Mouse (Mus musculus) limb, embryonic 13.5 days (tissue): Measurements from ENCODE around the gene Zcchc2. TPM values are rescaled to one million over a fixed set of nuclear protein-coding genes. Genes with fewer than 3 reads are reported as not detected.

Experiments used
- ATAC-seq: fragments of 200-750 bp; cut with Nextera tagmentation; 2 replicates; pipeline ENCODE4 v1.8.0; 2017; ENCODE audit warnings: low read depth, moderate number of reproducible peaks, moderate TSS enrichment; ENCODE audit not compliant: low FRiP score
- H3K27ac ChIP-seq: fragments of 300-500 bp; sonication (generic); 2 replicates; pipeline ENCODE4 v1.5.1; 2015; ENCODE audit warnings: inconsistent platforms, mild to moderate bottlenecking, moderate library complexity
- H3K27me3 ChIP-seq: fragments of 300-500 bp; sonication (generic); 2 replicates; pipeline ENCODE4 v1.6.1; 2015; ENCODE audit warnings: mild to moderate bottlenecking, inconsistent platforms
- H3K36me3 ChIP-seq: fragments of 300-500 bp; sonication (generic); 2 replicates; pipeline ENCODE4 v1.6.1; 2015; ENCODE audit warnings: inconsistent platforms, mild to moderate bottlenecking, moderate library complexity
- H3K4me1 ChIP-seq: fragments of 300-500 bp; sonication (generic); 2 replicates; pipeline ENCODE4 v1.6.1; 2015; ENCODE audit warnings: inconsistent platforms
- H3K4me2 ChIP-seq: fragments of 300-500 bp; sonication (generic); replicated peaks from 2 replicates; pipeline ENCODE4 v1.6.1; 2015; ENCODE audit warnings: inconsistent platforms, mild to moderate bottlenecking, moderate library complexity
- H3K4me3 ChIP-seq: fragments of 300-500 bp; sonication (generic); 2 replicates; pipeline ENCODE4 v1.5.1; 2015; ENCODE audit warnings: moderate library complexity, mild to moderate bottlenecking, inconsistent platforms
- H3K9ac ChIP-seq: fragments of 300-500 bp; sonication (generic); 2 replicates; pipeline ENCODE4 v1.6.1; 2015; ENCODE audit warnings: mild to moderate bottlenecking, inconsistent platforms
- H3K9me3 ChIP-seq: fragments of 300-500 bp; sonication (generic); 2 replicates; pipeline ENCODE4 v1.6.1; 2016; ENCODE audit warnings: inconsistent platforms
- WGBS: fragments of 180-500 bp; shearing (Covaris S2); methylation state at CpG from one replicate; pipeline ENCODE4 v1.1.7; 2015; 5-methylcytosine and 5-hydroxymethylcytosine counted together
- polyA plus RNA-seq: library from polyadenylated mRNA; unstranded; fragments of >200 nt; fragmentation: Nextera tagmentation; extraction: Ambion mirVana; gene quantifications from 2 replicates; pipeline ENCODE4 v1.2.1, GENCODE M21; 2015

The Zcchc2 gene
- polyA plus RNA-seq, 1 experiment from 2014 or later, result 2.2 TPM

DNA sequence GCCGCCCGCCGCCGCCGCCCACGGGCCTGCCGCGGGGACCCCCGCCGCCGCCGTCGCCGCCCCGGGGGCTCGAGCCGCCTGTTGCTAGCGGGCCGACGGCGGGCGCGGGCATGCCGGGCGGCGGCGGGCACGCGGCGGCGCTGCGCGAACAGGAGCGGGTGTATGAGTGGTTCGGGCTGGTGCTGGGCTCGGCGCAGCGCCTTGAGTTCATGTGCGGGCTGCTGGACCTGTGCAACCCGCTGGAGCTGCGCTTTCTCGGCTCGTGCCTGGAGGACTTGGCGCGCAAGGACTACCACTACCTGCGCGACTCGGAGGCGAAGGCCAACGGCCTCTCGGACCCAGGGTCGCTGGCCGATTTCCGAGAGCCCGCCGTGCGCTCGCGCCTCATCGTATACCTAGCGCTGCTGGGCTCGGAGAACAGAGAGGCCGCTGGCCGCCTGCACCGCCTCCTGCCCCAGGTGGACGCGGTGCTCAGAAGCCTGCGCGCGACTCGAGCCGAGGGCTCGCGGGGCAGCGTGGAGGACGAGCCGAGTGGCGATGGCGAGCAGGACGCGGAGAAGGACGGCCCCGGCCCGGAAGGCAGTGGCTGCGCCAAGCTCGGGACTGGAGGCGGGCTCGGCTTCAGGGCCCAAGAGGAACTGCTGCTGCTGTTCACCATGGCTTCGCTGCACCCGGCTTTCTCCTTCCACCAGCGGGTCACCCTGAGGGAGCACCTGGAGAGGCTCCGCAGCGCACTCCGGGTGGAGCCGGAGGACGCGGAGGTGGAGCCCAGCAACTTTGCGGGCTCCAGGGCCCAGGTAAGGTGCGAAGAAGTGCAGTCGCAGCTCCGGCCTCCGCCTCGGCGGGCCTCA is 930 bp downstream of the Zcchc2 start:
- peak overlapping the region; percentile 96 for H3K4me2 ChIP-seq
- under 1% methylated on average over 88 of the region's 104 CpGs for WGBS
- ATAC-seq, result peak; percentile 42
- peaks cover 29% of the 10 kb centered on the region for H3K4me1 ChIP-seq
- peak overlapping the region; percentile 91 for H3K27ac ChIP-seq
- no peaks in the 10 kb centered on the region for H3K9me3 ChIP-seq
- H3K9ac ChIP-seq, result peak overlapping the region; percentile 89
- peak overlapping the region; percentile 80 for H3K4me3 ChIP-seq
- H3K36me3 ChIP-seq, result no peaks in the 10 kb centered on the region
- 0 out of 2 replicates have a peak, but pooled peaks cover 5% of the 10 kb centered on the region for H3K27me3 ChIP-seq

DNA sequence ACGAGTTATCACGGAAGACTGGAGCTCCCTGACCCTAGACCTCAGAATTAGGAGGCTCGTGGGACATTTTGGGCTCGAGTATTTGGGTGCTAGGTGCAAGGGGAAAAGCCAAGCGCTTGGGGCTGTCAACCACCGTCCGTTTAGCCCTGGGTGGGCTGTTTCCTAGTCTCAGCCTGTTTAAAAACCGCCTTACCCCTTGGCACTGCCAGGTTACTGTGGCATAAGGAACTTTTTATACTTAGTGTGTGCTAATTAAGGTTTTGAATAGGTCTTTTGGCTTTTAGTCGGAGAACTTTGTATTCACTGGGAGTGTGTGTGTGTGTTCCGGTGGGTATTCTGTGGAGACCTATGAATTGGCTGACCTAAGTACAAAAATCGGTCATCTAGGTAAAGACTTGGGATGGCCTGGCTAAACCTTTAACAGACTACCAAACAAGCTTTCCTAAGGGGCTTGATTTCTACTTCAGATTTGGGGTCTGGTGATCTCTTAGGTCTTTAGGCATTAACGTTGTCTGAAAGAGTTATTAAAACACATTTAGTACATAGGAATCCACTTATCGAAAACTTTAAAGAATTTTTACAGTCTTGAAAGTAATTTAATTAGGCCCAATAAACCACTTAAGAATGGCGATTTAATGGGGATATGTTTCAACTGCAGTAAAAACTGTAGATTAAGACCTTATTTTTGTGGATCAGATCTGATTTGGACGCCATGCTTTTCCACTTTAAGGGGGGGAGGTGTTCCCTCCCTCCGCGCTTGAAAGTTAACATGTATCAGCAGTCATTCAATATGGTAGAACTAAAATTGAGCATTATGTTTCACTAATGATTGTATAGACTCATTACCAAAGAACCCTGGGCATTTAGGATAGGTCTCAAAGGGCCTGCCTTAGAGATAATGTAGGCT is 2.0 kb downstream of the Zcchc2 start:
- Histone ChIP-seq H3K4me2 (peak overlapping the region; percentile 96), H3K36me3 (no peaks in the 10 kb centered on the region), H3K4me1 (peaks cover 31% of the 10 kb centered on the region), H3K4me3 (peak overlapping the region; percentile 80), H3K27me3 (0 out of 2 replicates have a peak, but pooled peaks cover 5% of the 10 kb centered on the region), H3K9me3 (no peaks in the 10 kb centered on the region), H3K9ac (peak overlapping the region; percentile 89), H3K27ac (no peak overlapping the region)
- WGBS, result 18% methylated on average over 17 of the region's 17 CpGs
- no peak for ATAC-seq

DNA sequence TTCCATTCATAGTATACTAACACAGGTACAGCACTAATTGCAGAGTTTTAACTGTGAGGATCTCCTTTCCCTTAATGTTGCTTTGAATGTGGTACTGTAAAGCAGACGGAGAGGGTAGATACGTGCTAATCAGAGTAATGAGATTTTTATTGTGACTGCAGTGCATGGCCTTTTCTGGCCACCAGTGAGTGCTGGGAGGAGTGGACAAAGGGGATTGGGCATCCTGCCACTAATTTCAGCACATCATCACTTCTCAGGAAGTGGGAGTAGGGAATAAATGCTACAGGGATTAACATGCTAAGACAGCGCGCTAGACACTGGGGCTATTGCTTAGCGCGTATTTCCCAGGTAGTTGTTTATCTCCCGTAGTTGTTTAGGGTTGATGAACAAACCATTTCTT is 3.0 kb downstream of the Zcchc2 start:
- 7% methylated on average over 7 of the region's 7 CpGs for WGBS
- H3K27ac ChIP-seq, result no peak overlapping the region
- ATAC-seq, result no peak

DNA sequence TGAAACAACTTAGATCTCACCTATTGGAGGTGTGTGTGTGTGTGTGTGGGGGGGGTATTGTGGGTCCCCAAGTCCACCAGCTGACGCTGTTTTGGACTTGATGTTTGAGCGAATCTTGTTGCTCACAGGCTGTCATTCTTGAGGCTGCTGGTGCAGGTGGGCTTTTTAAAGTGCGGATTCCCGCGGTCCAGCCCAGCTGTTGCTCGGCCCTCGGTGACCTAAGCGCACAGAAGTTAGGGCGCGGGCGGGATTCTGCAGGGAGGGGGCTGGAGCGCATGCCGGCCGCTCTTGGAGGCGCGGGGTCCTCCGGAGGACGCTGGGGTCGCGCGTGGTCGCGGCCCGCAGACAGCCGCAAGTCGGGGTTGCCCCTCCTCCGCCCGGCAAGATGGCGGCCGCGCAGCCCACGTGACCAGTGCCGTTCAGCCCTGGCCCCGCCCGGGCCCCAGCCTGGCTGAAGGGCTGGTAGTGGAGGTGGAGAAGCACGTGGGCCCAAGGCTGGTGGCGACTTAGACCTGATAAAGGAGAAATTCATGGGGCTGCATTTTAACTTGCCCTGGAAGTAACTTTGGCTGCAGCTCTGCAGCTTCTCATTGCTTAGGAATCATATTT is 3.5 kb downstream of the Zcchc2 start:
- H3K4me3 ChIP-seq, result peak overlapping the region; percentile 66
- 0% methylated on average over 31 of the region's 37 CpGs for WGBS
- peaks cover 38% of the 10 kb centered on the region for H3K4me1 ChIP-seq
- peak overlapping the region; percentile 96 for H3K4me2 ChIP-seq
- peak; percentile 64 for ATAC-seq
- H3K27ac ChIP-seq, result no peak overlapping the region
- H3K27me3 ChIP-seq, result no peaks in the 10 kb centered on the region
- no peaks in the 10 kb centered on the region for H3K36me3 ChIP-seq
- no peaks in the 10 kb centered on the region for H3K9me3 ChIP-seq
- peak overlapping the region; percentile 75 for H3K9ac ChIP-seq

More for the DNA sequence above, 3.0 kb downstream of the Zcchc2 start:
- Histone ChIP-seq H3K9me3 (no peaks in the 10 kb centered on the region), H3K9ac (peak overlapping the region; percentile 75), H3K36me3 (no peaks in the 10 kb centered on the region), H3K4me2 (peak overlapping the region; percentile 96), H3K4me1 (peaks cover 38% of the 10 kb centered on the region), H3K4me3 (peak overlapping the region; percentile 66), H3K27me3 (no peaks in the 10 kb centered on the region)

DNA sequence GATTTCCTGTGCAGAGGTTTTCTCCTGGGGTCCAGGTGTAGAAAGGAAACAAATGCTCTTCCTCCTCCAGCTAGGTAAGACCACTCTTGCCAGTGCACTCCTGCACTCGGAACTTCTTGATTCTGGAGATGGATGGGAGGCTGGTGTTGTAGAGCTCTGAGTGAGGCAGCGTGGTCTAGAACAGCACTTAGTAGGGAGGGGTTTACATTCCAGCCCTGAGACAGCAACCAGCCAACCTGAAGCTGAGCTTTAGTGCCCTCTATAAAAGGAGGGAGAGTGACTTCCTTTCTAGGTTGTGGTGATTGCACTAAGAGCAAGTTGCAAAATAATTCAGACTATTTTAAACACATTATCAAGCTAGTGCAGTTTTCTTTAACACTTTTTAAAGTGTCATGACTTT is 5.8 kb downstream of the Zcchc2 start:
- WGBS, result 43% methylated on average over 2 of the region's 2 CpGs
- Histone ChIP-seq H3K4me2 (no peak overlapping the region), H3K36me3 (no peaks in the 10 kb centered on the region), H3K27ac (no peak overlapping the region), H3K9me3 (no peaks in the 10 kb centered on the region), H3K9ac (no peak overlapping the region), H3K4me3 (no peak overlapping the region), H3K4me1 (peaks cover 38% of the 10 kb centered on the region), H3K27me3 (no peaks in the 10 kb centered on the region)
- no peak for ATAC-seq

DNA sequence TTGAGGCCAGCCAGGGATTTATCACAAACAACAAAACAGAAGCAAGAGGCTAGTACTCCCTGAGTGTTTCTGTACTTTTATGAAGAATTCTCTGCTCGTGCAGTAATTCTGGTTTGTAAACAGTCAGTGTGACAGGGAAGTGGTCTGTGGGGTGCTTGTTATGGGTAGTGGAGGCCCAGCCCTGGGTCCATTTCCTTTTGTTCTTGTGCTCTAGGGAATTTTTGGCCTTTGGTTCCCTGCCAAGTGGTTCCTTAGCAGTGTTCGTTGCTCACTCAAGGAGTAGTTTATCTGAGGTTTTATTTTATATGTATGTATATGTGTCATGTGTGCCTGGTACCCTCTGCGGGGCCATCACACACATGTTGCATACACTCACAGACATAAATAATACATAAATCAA is 7.1 kb downstream of the Zcchc2 start:
- ATAC-seq, result no peak
- Histone ChIP-seq H3K4me1 (peaks cover 29% of the 10 kb centered on the region), H3K4me2 (no peak overlapping the region), H3K9ac (no peak overlapping the region), H3K36me3 (no peaks in the 10 kb centered on the region), H3K27ac (no peak overlapping the region), H3K9me3 (no peaks in the 10 kb centered on the region), H3K4me3 (no peak overlapping the region), H3K27me3 (no peaks in the 10 kb centered on the region)
- WGBS, result 51% methylated on average over 3 of the region's 3 CpGs

DNA sequence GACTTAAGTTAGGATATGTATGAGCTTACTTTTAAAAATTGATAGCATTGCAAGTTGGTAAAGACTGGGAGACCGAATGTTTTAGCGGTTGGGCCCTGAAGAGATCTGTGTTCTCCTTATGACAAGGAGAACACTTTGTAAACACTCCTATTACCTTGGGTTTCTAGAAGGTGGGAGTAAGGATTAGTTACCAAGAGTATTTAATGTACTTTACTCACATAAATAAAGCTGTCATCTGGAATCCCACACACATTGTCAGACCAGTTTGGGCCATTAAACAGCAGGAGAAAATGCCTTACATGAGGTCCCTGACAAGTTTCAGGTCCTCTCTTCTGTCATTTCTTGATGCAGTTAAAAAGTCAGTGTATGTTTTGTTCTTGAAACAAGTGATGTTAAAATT is 9.6 kb downstream of the Zcchc2 start:
- H3K4me3 ChIP-seq, result no peak overlapping the region
- H3K36me3 ChIP-seq, result peaks cover 13% of the 10 kb centered on the region
- no peak overlapping the region for H3K4me2 ChIP-seq
- no peaks in the 10 kb centered on the region for H3K27me3 ChIP-seq
- no peaks in the 10 kb centered on the region for H3K9me3 ChIP-seq
- WGBS, result 90% methylated on average over 2 of the region's 2 CpGs
- ATAC-seq, result no peak
- H3K4me1 ChIP-seq, result peaks cover 9% of the 10 kb centered on the region
- H3K9ac ChIP-seq, result no peak overlapping the region
- H3K27ac ChIP-seq, result no peak overlapping the region

DNA sequence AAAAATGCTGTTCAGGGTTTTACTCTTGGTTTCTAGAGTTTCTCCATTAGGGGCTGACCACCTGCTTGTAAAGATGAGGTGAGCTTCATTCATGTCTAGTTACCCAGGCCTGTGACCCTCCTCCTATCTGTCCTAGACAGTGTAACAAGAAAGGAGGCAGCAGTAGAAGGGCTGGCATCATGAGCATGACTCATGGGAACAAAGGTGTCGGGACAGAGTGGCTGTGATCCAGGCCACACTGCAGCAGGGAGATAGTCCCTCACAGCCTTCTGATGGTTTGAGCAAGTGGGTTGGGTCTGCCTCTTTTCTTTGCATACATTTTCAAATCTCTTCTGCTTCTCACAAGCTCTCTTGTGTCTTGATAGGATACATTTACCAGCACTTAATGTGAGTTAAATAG is 17.4 kb downstream of the Zcchc2 start:
- no peaks in the 10 kb centered on the region for H3K27me3 ChIP-seq
- H3K9ac ChIP-seq, result no peak overlapping the region
- no peak overlapping the region for H3K4me3 ChIP-seq
- WGBS, result 89% methylated on average over 1 of the region's 1 CpGs
- no peak for ATAC-seq
- no peaks in the 10 kb centered on the region for H3K4me1 ChIP-seq
- no peak overlapping the region for H3K4me2 ChIP-seq
- peaks cover 45% of the 10 kb centered on the region for H3K36me3 ChIP-seq
- no peaks in the 10 kb centered on the region for H3K9me3 ChIP-seq
- no peak overlapping the region for H3K27ac ChIP-seq

DNA sequence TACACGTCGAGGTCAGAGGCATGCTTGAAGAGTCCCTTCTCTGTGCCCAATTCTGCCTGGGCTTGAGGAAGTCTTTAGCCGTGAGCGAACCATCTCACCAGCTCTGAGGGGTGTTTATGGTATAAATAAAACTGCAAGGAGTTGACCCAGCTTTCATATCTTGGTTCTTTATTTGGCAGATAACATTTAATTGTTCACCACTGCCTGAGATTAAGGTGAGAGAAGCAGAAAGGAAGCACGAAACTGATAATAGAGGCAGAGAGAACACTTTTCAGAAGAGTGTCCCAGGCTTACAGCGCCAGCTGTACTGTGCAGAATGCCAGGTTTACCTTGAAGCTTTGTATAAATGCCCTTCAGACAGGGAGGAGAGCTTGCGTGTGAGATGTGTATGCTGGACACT is 20.9 kb downstream of the Zcchc2 start:
- H3K9ac ChIP-seq, result no peak overlapping the region
- no peaks in the 10 kb centered on the region for H3K27me3 ChIP-seq
- H3K27ac ChIP-seq, result no peak overlapping the region
- no peaks in the 10 kb centered on the region for H3K9me3 ChIP-seq
- H3K4me1 ChIP-seq, result no peaks in the 10 kb centered on the region
- 91% methylated on average over 7 of the region's 7 CpGs for WGBS
- H3K4me2 ChIP-seq, result no peak overlapping the region
- H3K4me3 ChIP-seq, result no peak overlapping the region
- H3K36me3 ChIP-seq, result peaks cover 34% of the 10 kb centered on the region
- ATAC-seq, result no peak

DNA sequence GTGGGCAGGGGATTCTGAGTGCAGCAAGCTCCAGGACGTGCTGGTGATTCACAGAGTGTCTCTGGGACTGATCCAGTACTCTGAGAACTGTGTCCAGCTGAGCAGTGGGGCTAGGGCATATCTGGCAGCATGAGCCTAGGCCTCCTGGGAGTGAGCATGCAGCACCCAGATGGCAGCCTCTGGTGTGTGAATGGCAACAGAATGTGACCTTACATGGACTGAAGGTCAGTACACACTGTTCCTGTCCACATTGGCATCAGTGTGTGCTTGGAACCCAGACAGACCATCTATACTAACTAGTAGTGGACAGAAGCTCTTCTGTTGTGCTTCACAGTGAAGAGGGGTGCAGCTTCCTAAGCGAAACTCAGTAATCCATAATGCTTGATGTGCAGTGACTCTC is 23.6 kb downstream of the Zcchc2 start:
- ATAC-seq, result no peak
- H3K27ac ChIP-seq, result no peak overlapping the region
- no peaks in the 10 kb centered on the region for H3K4me1 ChIP-seq
- H3K36me3 ChIP-seq, result peaks cover 42% of the 10 kb centered on the region
- no peak overlapping the region for H3K9ac ChIP-seq
- WGBS, result 80% methylated on average over 2 of the region's 2 CpGs
- H3K4me3 ChIP-seq, result no peak overlapping the region
- no peak overlapping the region for H3K4me2 ChIP-seq
- no peaks in the 10 kb centered on the region for H3K9me3 ChIP-seq
- no peaks in the 10 kb centered on the region for H3K27me3 ChIP-seq

DNA sequence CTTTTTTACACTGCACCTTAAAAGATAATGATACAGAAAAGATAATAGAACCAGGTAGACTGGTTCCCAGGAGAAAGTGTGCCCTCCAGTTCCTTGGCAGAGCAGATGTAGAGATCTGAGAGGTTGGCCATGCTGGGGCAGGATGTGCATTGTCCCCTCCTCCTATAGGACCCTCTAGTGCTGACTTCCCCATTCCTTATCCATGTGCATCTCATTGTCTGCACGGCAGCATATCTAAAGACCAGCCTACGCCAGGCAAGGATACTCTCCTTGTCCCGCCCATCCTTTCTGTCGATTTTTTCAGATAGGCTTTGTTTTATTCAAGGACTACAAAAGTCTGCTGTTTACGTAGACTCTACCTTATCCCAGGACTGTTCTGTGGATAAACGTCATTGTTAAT is 26.1 kb downstream of the Zcchc2 start:
- no peak overlapping the region for H3K4me2 ChIP-seq
- no peak overlapping the region for H3K9ac ChIP-seq
- H3K27me3 ChIP-seq, result no peaks in the 10 kb centered on the region
- 88% methylated on average over 6 of the region's 6 CpGs for WGBS
- H3K9me3 ChIP-seq, result no peaks in the 10 kb centered on the region
- H3K36me3 ChIP-seq, result peaks cover 61% of the 10 kb centered on the region
- no peaks in the 10 kb centered on the region for H3K4me1 ChIP-seq
- no peak overlapping the region for H3K27ac ChIP-seq
- H3K4me3 ChIP-seq, result no peak overlapping the region
- no peak for ATAC-seq

DNA sequence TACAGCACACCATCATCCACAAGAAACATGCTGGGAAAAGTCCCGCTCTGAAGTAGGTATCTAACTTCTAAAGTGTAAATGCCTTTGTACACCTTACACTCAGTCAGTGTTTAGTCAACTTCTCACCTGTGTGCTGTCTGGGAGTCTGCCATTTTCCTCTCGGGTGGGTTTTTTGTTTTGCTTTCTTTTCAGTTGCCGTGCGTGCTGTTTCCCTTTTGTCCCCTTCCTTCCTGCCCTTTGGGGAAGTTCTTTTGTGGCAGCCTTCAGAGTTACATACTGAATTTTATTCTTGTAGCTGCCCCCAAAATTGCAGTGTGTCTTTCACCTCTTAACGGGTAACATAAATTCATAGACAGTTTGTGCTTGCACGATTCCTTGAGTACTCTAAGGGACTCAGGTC is 29.6 kb downstream of the Zcchc2 start:
- H3K4me3 ChIP-seq, result no peak overlapping the region
- H3K36me3 ChIP-seq, result peaks cover 73% of the 10 kb centered on the region
- WGBS, result 86% methylated on average over 6 of the region's 6 CpGs

More for the DNA sequence above, 29.6 kb downstream of the Zcchc2 start:
- H3K27ac ChIP-seq, result no peak overlapping the region
- no peak overlapping the region for H3K4me2 ChIP-seq
- H3K9me3 ChIP-seq, result no peaks in the 10 kb centered on the region
- ATAC-seq, result no peak
- H3K9ac ChIP-seq, result no peak overlapping the region
- H3K4me1 ChIP-seq, result no peaks in the 10 kb centered on the region
- no peaks in the 10 kb centered on the region for H3K27me3 ChIP-seq
